Mouse (Mus musculus) intestine, embryonic 14.5 days (tissue): ENCODE measurements around the gene Wasl. TPM values are rescaled to one million over a fixed set of nuclear protein-coding genes. Genes with fewer than 3 reads are reported as not detected.

Experiments used
- ATAC-seq: fragments of 200-750 bp; cut with Nextera tagmentation; replicated peaks from 2 replicates; pipeline ENCODE4 v1.8.0; 2017; ENCODE audit warnings: low read depth, moderate number of reproducible peaks, moderate TSS enrichment, moderate library complexity; ENCODE audit not compliant: low FRiP score, low TSS enrichment
- DNase-seq: peaks from one replicate; pipeline ENCODE4 v3.0.0-alpha.2; 2018; ENCODE audit warnings: low spot score
- H3K27ac ChIP-seq: fragments of 300-500 bp; sonication (generic); 2 replicates; pipeline ENCODE4 v1.5.1; 2014; ENCODE audit warnings: low read depth, mild to moderate bottlenecking, control low read depth
- H3K27me3 ChIP-seq: fragments of 300-500 bp; sonication (generic); replicated peaks from 2 replicates; pipeline ENCODE4 v1.6.1; 2014; ENCODE audit warnings: low read length, control low read depth; ENCODE audit not compliant: control insufficient read depth, insufficient read depth
- H3K36me3 ChIP-seq: fragments of 300-500 bp; sonication (generic); 2 replicates; pipeline ENCODE4 v1.6.1; 2014; ENCODE audit warnings: low read length, control low read depth; ENCODE audit not compliant: control insufficient read depth, insufficient read depth
- H3K4me1 ChIP-seq: fragments of 300-500 bp; sonication (generic); replicated peaks from 2 replicates; pipeline ENCODE4 v1.6.1; 2014; ENCODE audit warnings: low read length, control low read depth, mixed read lengths; ENCODE audit not compliant: control insufficient read depth, insufficient read depth
- H3K4me2 ChIP-seq: fragments of 300-500 bp; sonication (generic); 2 replicates; pipeline ENCODE4 v1.6.1; 2014; ENCODE audit warnings: low read length
- H3K4me3 ChIP-seq: fragments of 300-500 bp; sonication (generic); 2 replicates; pipeline ENCODE4 v1.5.1; 2014; ENCODE audit warnings: low read depth, low read length, control low read depth, mixed read lengths
- H3K9ac ChIP-seq: fragments of 300-500 bp; sonication (generic); 2 replicates; pipeline ENCODE4 v1.6.1; 2014; ENCODE audit warnings: mild to moderate bottlenecking, low read length
- H3K9me3 ChIP-seq: fragments of 300-500 bp; sonication (generic); 2 replicates; pipeline ENCODE4 v1.6.1; 2016; ENCODE audit warnings: low read length, control low read depth; ENCODE audit not compliant: control insufficient read depth
- WGBS: fragments of 180-500 bp; shearing (Covaris S2); extraction: QIAGEN DNeasy Blood & Tissue Kit; methylation state at CpG from one replicate; pipeline ENCODE4 v1.1.7; 2014; 5-methylcytosine and 5-hydroxymethylcytosine counted together
- polyA plus RNA-seq: library from polyadenylated mRNA; unstranded; fragments of >200 nt; fragmentation: Nextera tagmentation; extraction: Ambion mirVana; gene quantifications from 2 replicates; pipeline ENCODE4 v1.2.1, GENCODE M21; 2014

The Wasl gene
- polyA plus RNA-seq, 1 experiment from 2014 or later, result 59.0 TPM

- Histone ChIP-seq H3K9ac (no peak overlapping the region), H3K36me3 (no peaks in the 10 kb centered on the region), H3K4me3 (no peak overlapping the region), H3K27me3 (no peaks in the 10 kb centered on the region), H3K4me1 (no peaks in the 10 kb centered on the region), H3K4me2 (no peak overlapping the region), H3K27ac (no peak overlapping the region), H3K9me3 (no peaks in the 10 kb centered on the region)
- DNase-seq (no peak), ATAC-seq (no peak)
- WGBS, result 65% methylated on average over 11 of the region's 11 CpGs
These were observed 94.5 kb downstream of the Wasl start for GRCm38 (mm10) chr6:24570278-24570677.

GRCm38 (mm10) chr6:24569711-24570110 lies 95.1 kb downstream of the Wasl start:
- H3K9me3 ChIP-seq, result no peaks in the 10 kb centered on the region
- no peaks in the 10 kb centered on the region for H3K27me3 ChIP-seq
- no peak overlapping the region for H3K9ac ChIP-seq
- no peak overlapping the region for H3K4me3 ChIP-seq
- H3K4me2 ChIP-seq, result no peak overlapping the region
- no peaks in the 10 kb centered on the region for H3K36me3 ChIP-seq
- no peak for DNase-seq
- H3K4me1 ChIP-seq, result no peaks in the 10 kb centered on the region
- 72% methylated on average over 1 of the region's 1 CpGs for WGBS
- ATAC-seq, result no peak
- no peak overlapping the region for H3K27ac ChIP-seq

GRCm38 (mm10) chr6:24568963-24569362 lies 95.8 kb downstream of the Wasl start:
- H3K4me3 ChIP-seq, result no peak overlapping the region
- ATAC-seq (no peak), DNase-seq (no peak)
- no peak overlapping the region for H3K27ac ChIP-seq
- no peaks in the 10 kb centered on the region for H3K27me3 ChIP-seq
- no peaks in the 10 kb centered on the region for H3K36me3 ChIP-seq
- H3K4me2 ChIP-seq, result no peak overlapping the region
- 84% methylated on average over 5 of the region's 5 CpGs for WGBS
- H3K4me1 ChIP-seq, result no peaks in the 10 kb centered on the region
- H3K9ac ChIP-seq, result no peak overlapping the region
- H3K9me3 ChIP-seq, result no peaks in the 10 kb centered on the region

- Histone ChIP-seq H3K9me3 (no peaks in the 10 kb centered on the region), H3K4me2 (no peak overlapping the region), H3K4me3 (no peak overlapping the region), H3K27me3 (no peaks in the 10 kb centered on the region), H3K9ac (no peak overlapping the region), H3K27ac (no peak overlapping the region), H3K4me1 (no peaks in the 10 kb centered on the region), H3K36me3 (no peaks in the 10 kb centered on the region)
- WGBS, result 92% methylated on average over 1 of the region's 1 CpGs
- ATAC-seq (no peak), DNase-seq (no peak)
These were observed 99.9 kb downstream of the Wasl start for GRCm38 (mm10) chr6:24564886-24565285.

- H3K9me3 ChIP-seq, result no peaks in the 10 kb centered on the region
- no peaks in the 10 kb centered on the region for H3K4me1 ChIP-seq
- ATAC-seq (no peak), DNase-seq (no peak)
- no peak overlapping the region for H3K27ac ChIP-seq
- no peaks in the 10 kb centered on the region for H3K27me3 ChIP-seq
- no peak overlapping the region for H3K4me2 ChIP-seq
- 71% methylated on average over 9 of the region's 9 CpGs for WGBS
- H3K9ac ChIP-seq, result no peak overlapping the region
- H3K4me3 ChIP-seq, result no peak overlapping the region
- H3K36me3 ChIP-seq, result no peaks in the 10 kb centered on the region
These were observed 100.7 kb downstream of the Wasl start for GRCm38 (mm10) chr6:24564081-24564480.

Other genes with a start within 250 kb of the Wasl start
- gene Iqub, start 149.9 kb downstream of the Wasl start, polyA plus RNA-seq, result 0.11 TPM in 1 of 2 replicates, not detected in the other
- 337 and 369 TPM in 2 replicates for gene Ndufa5, start 137.0 kb downstream of the Wasl start, polyA plus RNA-seq
- not detected in 2 replicates for gene Asb15, start 136.9 kb downstream of the Wasl start, polyA plus RNA-seq
- gene Lmod2, start 67.2 kb downstream of the Wasl start, polyA plus RNA-seq, result not detected in 2 replicates
- gene Hyal6, start 68.2 kb upstream of the Wasl start, polyA plus RNA-seq, result 0.08 TPM in 1 of 2 replicates, not detected in the other
- gene Hyal4, start 83.3 kb upstream of the Wasl start, polyA plus RNA-seq, result not detected in 2 replicates
- not detected in 2 replicates for gene Spam1, start 126.2 kb upstream of the Wasl start, polyA plus RNA-seq
- 0.08 TPM in 1 of 2 replicates, not detected in the other for gene Hyal5, start 193.0 kb upstream of the Wasl start, polyA plus RNA-seq